Mouse (Mus musculus): ENCODE measurements around the gene B430306N03Rik. TPM values are rescaled to one million over a fixed set of nuclear protein-coding genes. Genes with fewer than 3 reads are reported as not detected.
"Not testable (repeated sequence)": the region's sequence is repeated elsewhere in the genome, so short reads cannot be mapped to it uniquely, and the experiment has no call there.

B430306N03Rik gene
- polyA plus RNA-seq, 1 experiment from 2014 or later, result 0.55 TPM

DNA sequence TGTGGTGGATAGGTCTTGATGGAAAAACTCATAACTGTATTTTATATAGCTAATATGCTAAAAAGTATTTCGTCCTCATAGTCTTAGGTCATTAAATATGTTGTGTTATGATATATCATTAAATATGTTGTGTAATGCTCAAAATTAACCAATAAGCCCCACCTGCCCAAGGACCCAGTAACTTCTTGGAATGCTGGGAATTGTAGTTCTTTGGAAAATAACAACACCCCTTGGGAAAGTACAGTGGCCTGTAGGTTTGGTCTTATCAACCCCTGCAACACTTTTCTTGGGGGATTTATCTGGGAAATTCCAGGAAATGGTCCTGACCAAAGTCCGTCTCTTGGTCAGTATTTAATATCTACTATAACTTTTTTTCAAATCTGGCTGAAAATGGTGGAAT, 27.1 kb downstream of the B430306N03Rik start:
- DNase-seq (no peak), ATAC-seq (ENCODE audit: low FRiP score, low TSS enrichment) (no peak)
- Histone ChIP-seq H3K4me3 (replicated peaks; ENCODE audit: low read depth, low read length) (no peak overlapping the region), H3K27me3 (ENCODE audit: control insufficient read depth, insufficient read depth, low read length) (no peaks in the 10 kb centered on the region), H3K9me3 (ENCODE audit: control insufficient read depth, low read length) (no peaks in the 10 kb centered on the region), H3K4me1 (ENCODE audit: control insufficient read depth, insufficient read depth, low read length) (no peaks in the 10 kb centered on the region), H3K4me2 (ENCODE audit: low read length) (no peak overlapping the region), H3K9ac (replicated peaks; ENCODE audit: low read length) (no peak overlapping the region), H3K27ac (replicated peaks; ENCODE audit: low read depth, low read length) (no peak overlapping the region), H3K36me3 (ENCODE audit: control insufficient read depth, insufficient read depth, low read length) (no peaks in the 10 kb centered on the region)
- 94% methylated on average over 2 of the region's 2 CpGs for WGBS

DNA sequence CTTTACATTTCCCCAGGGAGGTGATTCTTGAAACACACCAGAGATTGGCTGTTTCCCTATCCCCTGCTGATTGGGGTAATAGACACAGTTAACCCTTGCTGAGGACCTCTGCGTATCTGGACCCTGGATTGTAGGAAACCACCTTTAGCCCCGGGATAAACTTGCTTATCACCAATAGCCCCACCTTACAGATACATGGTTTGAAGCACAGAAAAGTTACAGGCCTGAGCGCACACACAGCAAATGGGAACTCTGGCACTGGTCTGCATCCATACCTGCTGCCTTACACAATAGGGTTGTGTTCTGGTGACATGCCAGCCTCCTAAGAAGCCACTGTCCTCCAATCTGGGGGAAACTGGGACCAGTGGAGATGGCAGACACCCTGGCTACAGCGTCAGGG, 29.9 kb downstream of the B430306N03Rik start:
- no peak for ATAC-seq (ENCODE audit: low FRiP score, low TSS enrichment)
- Histone ChIP-seq H3K27ac (replicated peaks; ENCODE audit: low read depth, low read length) (no peak overlapping the region), H3K4me1 (ENCODE audit: control insufficient read depth, insufficient read depth, low read length) (no peaks in the 10 kb centered on the region), H3K36me3 (ENCODE audit: control insufficient read depth, insufficient read depth, low read length) (no peaks in the 10 kb centered on the region), H3K4me2 (ENCODE audit: low read length) (no peak overlapping the region), H3K27me3 (ENCODE audit: control insufficient read depth, insufficient read depth, low read length) (no peaks in the 10 kb centered on the region), H3K9me3 (ENCODE audit: control insufficient read depth, low read length) (no peaks in the 10 kb centered on the region), H3K9ac (replicated peaks; ENCODE audit: low read length) (no peak overlapping the region), H3K4me3 (replicated peaks; ENCODE audit: low read depth, low read length) (no peak overlapping the region)
- 86% methylated on average over 4 of the region's 4 CpGs for WGBS
- no peak for DNase-seq

DNA sequence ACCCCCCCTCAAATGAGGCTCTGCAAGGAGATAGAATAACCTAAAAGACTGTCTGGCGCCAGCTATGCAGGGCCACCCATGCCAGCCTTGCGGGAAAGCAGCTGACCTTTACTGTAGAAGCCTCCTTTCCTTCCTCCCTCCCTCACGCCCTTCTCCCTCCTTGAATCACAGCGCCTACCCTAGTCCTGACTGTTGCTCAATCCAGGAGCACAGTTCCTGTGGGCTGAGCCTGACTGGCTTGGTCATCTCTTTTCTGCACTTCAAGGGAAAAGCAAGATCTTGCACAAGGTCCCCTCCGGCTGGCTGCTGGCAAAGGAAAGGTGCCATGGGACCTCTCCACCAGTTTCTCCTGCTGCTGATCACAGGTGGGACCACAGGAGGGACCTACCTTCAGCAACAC, 30.3 kb downstream of the B430306N03Rik start, which contains the start of gene Trem2:
Trem2 (plus strand) TSS at position 171 of the 400 bp plus-strand sequence.
- Histone ChIP-seq H3K27me3 (ENCODE audit: control insufficient read depth, insufficient read depth, low read length) (no peaks in the 10 kb centered on the region), H3K4me3 (replicated peaks; ENCODE audit: low read depth, low read length) (no peak within 1 kb of the TSS), H3K36me3 (ENCODE audit: control insufficient read depth, insufficient read depth, low read length) (no peaks in the 10 kb centered on the region), H3K9me3 (ENCODE audit: control insufficient read depth, low read length) (no peaks in the 10 kb centered on the region), H3K4me1 (ENCODE audit: control insufficient read depth, insufficient read depth, low read length) (no peaks in the 10 kb centered on the region), H3K4me2 (ENCODE audit: low read length) (no peak within 1 kb of the TSS), H3K27ac (replicated peaks; ENCODE audit: low read depth, low read length) (no peak within 1 kb of the TSS), H3K9ac (replicated peaks; ENCODE audit: low read length) (no peak within 1 kb of the TSS)
- ATAC-seq (ENCODE audit: low FRiP score, low TSS enrichment), result no peak
- DNase-seq, result no peak
- 84% methylated on average over 5 of the region's 5 CpGs for WGBS

DNA sequence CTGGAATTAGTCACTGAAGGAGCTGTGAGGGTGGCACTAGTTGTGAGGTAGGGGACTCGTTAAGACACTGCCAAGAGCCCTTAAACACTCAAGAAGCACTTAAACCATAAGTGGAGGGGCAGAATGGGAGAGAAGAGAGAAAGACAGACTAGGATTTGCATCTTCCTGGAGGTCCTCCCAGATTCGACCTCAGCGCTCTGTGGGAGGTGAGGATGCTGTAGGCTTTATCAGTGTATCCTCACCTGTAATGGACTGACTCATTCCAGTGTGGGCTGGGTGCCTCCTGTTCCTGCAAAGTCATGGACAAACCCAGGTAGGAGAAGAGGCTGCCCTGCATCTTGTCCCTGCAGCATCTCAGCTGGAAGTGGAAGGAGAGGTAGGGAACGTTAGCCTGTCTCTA, 30.9 kb downstream of the B430306N03Rik start:
- ATAC-seq (ENCODE audit: low FRiP score, low TSS enrichment) (no peak), DNase-seq (no peak)
- Histone ChIP-seq H3K4me3 (replicated peaks; ENCODE audit: low read depth, low read length) (no peak overlapping the region), H3K27ac (replicated peaks; ENCODE audit: low read depth, low read length) (no peak overlapping the region), H3K27me3 (ENCODE audit: control insufficient read depth, insufficient read depth, low read length) (no peaks in the 10 kb centered on the region), H3K9ac (replicated peaks; ENCODE audit: low read length) (no peak overlapping the region), H3K36me3 (ENCODE audit: control insufficient read depth, insufficient read depth, low read length) (no peaks in the 10 kb centered on the region), H3K4me1 (ENCODE audit: control insufficient read depth, insufficient read depth, low read length) (no peaks in the 10 kb centered on the region), H3K4me2 (ENCODE audit: low read length) (no peak overlapping the region), H3K9me3 (ENCODE audit: control insufficient read depth, low read length) (no peaks in the 10 kb centered on the region)
- 72% methylated on average over 4 of the region's 4 CpGs for WGBS

DNA sequence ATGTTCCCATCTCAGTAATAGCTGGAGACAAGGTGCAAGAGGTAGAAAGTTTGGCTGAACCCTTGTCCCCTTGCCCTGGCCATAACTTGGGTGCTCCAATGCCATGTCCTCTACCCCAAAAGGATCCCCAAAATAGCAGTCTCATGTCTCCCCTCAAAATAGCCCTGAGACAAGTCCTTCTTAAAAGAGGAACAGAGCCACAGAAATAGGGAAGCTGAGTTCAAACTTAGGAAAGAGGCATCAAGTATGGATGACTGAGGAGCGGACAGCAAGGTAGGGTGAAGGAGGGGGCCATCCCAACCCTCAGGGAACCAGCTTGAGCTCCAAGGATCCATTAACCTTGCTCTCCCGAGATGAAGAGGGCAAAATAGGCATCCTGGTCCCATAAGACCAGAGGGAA, 31.3 kb downstream of the B430306N03Rik start:
- no peaks in the 10 kb centered on the region for H3K9me3 ChIP-seq (ENCODE audit: control insufficient read depth, low read length)
- no peaks in the 10 kb centered on the region for H3K27me3 ChIP-seq (ENCODE audit: control insufficient read depth, insufficient read depth, low read length)
- no peaks in the 10 kb centered on the region for H3K4me1 ChIP-seq (ENCODE audit: control insufficient read depth, insufficient read depth, low read length)
- H3K4me2 ChIP-seq (ENCODE audit: low read length), result no peak overlapping the region
- no peak overlapping the region for H3K27ac ChIP-seq (replicated peaks; ENCODE audit: low read depth, low read length)
- H3K36me3 ChIP-seq (ENCODE audit: control insufficient read depth, insufficient read depth, low read length), result no peaks in the 10 kb centered on the region
- WGBS, result 75% methylated on average over 2 of the region's 2 CpGs
- H3K9ac ChIP-seq (replicated peaks; ENCODE audit: low read length), result no peak overlapping the region
- H3K4me3 ChIP-seq (replicated peaks; ENCODE audit: low read depth, low read length), result no peak overlapping the region
- ATAC-seq (ENCODE audit: low FRiP score, low TSS enrichment), result no peak
- DNase-seq, result no peak

DNA sequence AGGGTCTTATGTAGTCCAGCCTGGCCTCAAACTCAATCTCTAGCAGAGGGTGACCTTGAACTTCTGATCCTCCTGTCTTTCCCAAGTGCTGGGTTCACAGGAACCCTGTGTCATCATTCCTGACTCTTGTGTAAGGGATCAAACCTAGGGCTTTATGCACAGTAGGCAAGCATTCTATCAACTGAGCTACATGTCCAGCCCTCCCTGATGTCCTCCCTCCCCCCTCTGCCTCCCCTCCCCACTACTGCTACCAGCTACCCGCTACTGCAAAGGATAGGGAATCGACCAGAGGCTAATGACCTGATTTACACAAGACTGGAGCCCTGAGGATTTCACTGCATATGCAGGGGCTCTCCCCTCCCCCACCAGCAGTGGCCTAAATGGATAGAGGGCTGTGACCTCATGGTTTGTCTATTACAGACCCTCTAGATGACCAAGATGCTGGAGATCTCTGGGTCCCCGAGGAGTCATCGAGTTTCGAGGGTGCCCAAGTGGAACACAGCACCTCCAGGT, 34.8 kb downstream of the B430306N03Rik start:
- ATAC-seq (ENCODE audit: low FRiP score, low TSS enrichment), result no peak
- no peak overlapping the region for H3K27ac ChIP-seq (replicated peaks; ENCODE audit: low read depth, low read length)
- DNase-seq, result no peak
- H3K9ac ChIP-seq (replicated peaks; ENCODE audit: low read length), result no peak overlapping the region
- H3K4me2 ChIP-seq (ENCODE audit: low read length), result no peak overlapping the region
- H3K9me3 ChIP-seq (ENCODE audit: control insufficient read depth, low read length), result no peaks in the 10 kb centered on the region
- H3K27me3 ChIP-seq (ENCODE audit: control insufficient read depth, insufficient read depth, low read length), result no peaks in the 10 kb centered on the region
- no peaks in the 10 kb centered on the region for H3K36me3 ChIP-seq (ENCODE audit: control insufficient read depth, insufficient read depth, low read length)
- H3K4me3 ChIP-seq (replicated peaks; ENCODE audit: low read depth, low read length), result no peak overlapping the region
- H3K4me1 ChIP-seq (ENCODE audit: control insufficient read depth, insufficient read depth, low read length), result no peaks in the 10 kb centered on the region
- whole genome bisulfite sequencing, result 76% methylated on average over 5 of the region's 5 CpGs

DNA sequence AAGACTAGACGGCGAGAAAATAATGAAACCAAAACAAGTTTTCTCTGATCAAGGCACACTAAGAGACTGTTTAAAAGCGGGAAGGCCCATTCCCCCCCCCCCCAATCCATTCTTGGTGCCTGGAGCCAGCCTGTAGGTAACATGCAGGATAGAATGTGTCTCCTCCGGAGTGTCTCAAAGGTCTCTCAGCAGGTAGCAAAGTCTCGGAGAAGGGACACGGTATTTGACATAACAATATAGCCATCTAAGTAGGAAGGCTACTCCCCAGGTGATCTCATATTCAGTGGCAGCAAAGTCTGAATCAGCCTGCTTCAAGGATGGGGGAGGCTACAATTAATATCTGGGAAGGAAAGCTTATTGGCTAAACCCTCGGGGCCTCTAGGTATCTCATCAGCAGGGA, 37.0 kb downstream of the B430306N03Rik start:
- H3K4me1 ChIP-seq (ENCODE audit: control insufficient read depth, insufficient read depth, low read length); H3K4me2 ChIP-seq (ENCODE audit: low read length); H3K27me3 ChIP-seq (ENCODE audit: control insufficient read depth, insufficient read depth, low read length); ATAC-seq (ENCODE audit: low FRiP score, low TSS enrichment); H3K9me3 ChIP-seq (ENCODE audit: control insufficient read depth, low read length); DNase-seq; H3K36me3 ChIP-seq (ENCODE audit: control insufficient read depth, insufficient read depth, low read length); H3K27ac ChIP-seq (replicated peaks; ENCODE audit: low read depth, low read length); H3K9ac ChIP-seq (replicated peaks; ENCODE audit: low read length); H3K4me3 ChIP-seq (replicated peaks; ENCODE audit: low read depth, low read length): not testable (repeated sequence)
- WGBS, result 59% methylated on average over 7 of the region's 7 CpGs

DNA sequence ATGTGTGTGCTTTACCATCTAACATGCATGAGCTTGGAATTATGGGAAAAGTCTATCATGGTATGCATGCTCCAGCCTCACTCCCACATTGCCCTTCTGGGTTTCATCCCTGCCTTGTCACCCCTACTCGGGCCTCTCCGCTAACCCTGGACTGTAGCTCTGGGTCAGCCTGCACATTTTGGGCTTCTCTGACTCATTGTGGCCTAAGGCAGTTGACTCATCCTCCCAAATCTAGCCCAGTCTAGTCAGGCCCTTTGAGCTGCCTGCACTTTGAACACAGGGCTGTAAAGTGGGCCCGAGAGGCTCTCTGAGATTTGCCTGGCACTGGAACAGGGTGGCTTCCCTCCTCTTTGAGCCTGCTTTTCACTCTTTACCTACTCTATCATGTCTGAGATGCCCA, 39.9 kb downstream of the B430306N03Rik start:
- H3K36me3 ChIP-seq (ENCODE audit: control insufficient read depth, insufficient read depth, low read length), result no peaks in the 10 kb centered on the region
- WGBS, result 83% methylated on average over 3 of the region's 3 CpGs
- H3K27ac ChIP-seq (replicated peaks; ENCODE audit: low read depth, low read length), result no peak overlapping the region
- DNase-seq (no peak), ATAC-seq (ENCODE audit: low FRiP score, low TSS enrichment) (no peak)
- no peak overlapping the region for H3K4me2 ChIP-seq (ENCODE audit: low read length)
- H3K9me3 ChIP-seq (ENCODE audit: control insufficient read depth, low read length), result no peaks in the 10 kb centered on the region
- H3K27me3 ChIP-seq (ENCODE audit: control insufficient read depth, insufficient read depth, low read length), result no peaks in the 10 kb centered on the region
- no peak overlapping the region for H3K4me3 ChIP-seq (replicated peaks; ENCODE audit: low read depth, low read length)
- no peak overlapping the region for H3K9ac ChIP-seq (replicated peaks; ENCODE audit: low read length)
- H3K4me1 ChIP-seq (ENCODE audit: control insufficient read depth, insufficient read depth, low read length), result no peaks in the 10 kb centered on the region

DNA sequence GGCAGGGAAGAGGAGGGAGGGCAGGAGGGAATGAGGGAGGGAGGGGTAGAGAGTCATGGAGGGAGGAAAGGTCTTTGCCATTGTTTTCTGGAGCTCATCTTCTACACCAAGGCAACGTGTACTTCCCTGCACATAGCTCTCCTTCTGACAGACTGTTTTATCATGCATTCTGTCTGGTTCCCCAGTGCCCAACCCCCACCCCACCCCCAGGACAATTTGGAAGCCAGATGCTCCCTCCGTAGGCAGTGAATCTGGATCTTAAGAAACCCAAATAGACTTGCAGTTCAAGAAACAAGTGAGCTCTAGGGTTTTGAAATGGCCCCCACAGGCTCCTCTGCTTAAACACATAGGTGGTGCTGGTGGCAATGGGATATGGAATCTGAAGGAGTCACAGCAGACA, 42.0 kb downstream of the B430306N03Rik start:
- no peak overlapping the region for H3K4me2 ChIP-seq (ENCODE audit: low read length)
- H3K27me3 ChIP-seq (ENCODE audit: control insufficient read depth, insufficient read depth, low read length), result no peaks in the 10 kb centered on the region
- no peaks in the 10 kb centered on the region for H3K9me3 ChIP-seq (ENCODE audit: control insufficient read depth, low read length)
- ATAC-seq (ENCODE audit: low FRiP score, low TSS enrichment), result no peak
- H3K9ac ChIP-seq (replicated peaks; ENCODE audit: low read length), result no peak overlapping the region
- no peak overlapping the region for H3K27ac ChIP-seq (replicated peaks; ENCODE audit: low read depth, low read length)
- H3K4me3 ChIP-seq (replicated peaks; ENCODE audit: low read depth, low read length), result no peak overlapping the region
- no peaks in the 10 kb centered on the region for H3K4me1 ChIP-seq (ENCODE audit: control insufficient read depth, insufficient read depth, low read length)
- WGBS, result 44% methylated on average over 2 of the region's 2 CpGs
- H3K36me3 ChIP-seq (ENCODE audit: control insufficient read depth, insufficient read depth, low read length), result no peaks in the 10 kb centered on the region
- DNase-seq, result no peak

Measured in midbrain, embryonic 14.5 days (tissue).